Mouse (Mus musculus): ENCODE data around the gene Gm10719.
"Not testable (repeated sequence)": the region's sequence is repeated elsewhere in the genome, so short reads cannot be mapped to it uniquely, and the experiment has no call there.

GRCm38 (mm10) chr9:3019835-3020727, 2.9 kb downstream of the Gm10719 start:
- not testable (repeated sequence) for TF ChIP-seq POLR2A (IDR thresholded peaks at IDR 0.05; ENCODE audit: insufficient read depth, low read length); CTCF (IDR thresholded peaks at IDR 0.05; ENCODE audit: low read depth, low read length)

All from ES-Bruce4 (cell line).